9 mouse cellular contexts compared by ENCODE assay signal in the genomic region with DNA sequence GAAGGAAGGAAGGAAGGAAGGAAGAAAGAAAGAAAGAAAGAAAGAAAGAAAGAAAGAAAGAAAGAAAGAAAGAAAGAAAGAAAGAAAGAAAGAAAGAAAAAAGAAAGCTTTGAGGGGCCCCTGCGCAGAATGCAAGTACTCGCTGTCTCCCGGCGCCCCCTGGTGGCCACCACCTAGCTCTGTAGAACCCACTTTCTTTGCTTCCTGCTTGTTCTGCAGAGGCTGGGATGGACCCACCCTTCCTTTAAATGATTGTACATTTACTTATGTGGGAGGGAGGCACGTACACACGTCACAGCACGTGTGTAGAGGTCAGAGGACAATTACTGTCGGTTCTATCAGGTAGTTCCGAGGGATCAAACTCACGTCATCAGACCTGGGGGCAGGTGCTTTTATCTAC. TPM values are rescaled to one million over a fixed set of nuclear protein-coding genes. Genes with fewer than 3 reads are reported as not detected.
DNase-seq lines count a peak whose midpoint lies in the region; ATAC-seq and TF ChIP-seq lines count a peak whose summit lies in the region.
"Had no signal": no experiment of that assay in that cellular context is flagged by ENCODE, and none has a peak within 500 bp of the region (broad histone marks: within the 10 kb centered on the region; RNA-seq: fewer than 3 reads in every experiment).

No protein-coding gene starts in this region.

- TF ChIP-seq CTCF in MEL (IDR thresholded peaks at IDR 0.05 in 2 of 3, conservative IDR thresholded peaks at IDR 0.05 in 1 of 3; ENCODE audit: control insufficient read depth in 1 of 3, insufficient read depth in 1 of 3, low read depth in 2 of 3, low read length in 3 of 3, poor library complexity in 1 of 3, severe bottlenecking in 1 of 3), result peak; percentile 56 to 97 (median 78)
- peak; percentile 89 for TF ChIP-seq CTCF in brain, embryonic 14.5 days (IDR thresholded peaks at IDR 0.05; ENCODE audit: borderline replicate concordance, extremely low read depth, insufficient read depth, insufficient read length)

- no peak for TF ChIP-seq EP300 in MEL (IDR thresholded peaks at IDR 0.05; ENCODE audit: low read depth in 1 of 2, low read length in 2 of 2)

- H3K4me2 ChIP-seq in forebrain, embryonic 11.5 days (ENCODE audit: low read depth, low read length, severe bottlenecking), result no peak overlapping the region
- H3K4me2 ChIP-seq: limb, embryonic 15.5 days had no signal

- no peaks in the 10 kb centered on the region for H3K36me3 ChIP-seq in MEL (ENCODE audit: control insufficient read depth in 1 of 2, insufficient read depth in 2 of 2, low read length in 2 of 2)
- peaks cover 2% of the 10 kb centered on the region; the same call in 1 of the 2 replicates for H3K36me3 ChIP-seq in forebrain, embryonic 11.5 days (ENCODE audit: control insufficient read depth, insufficient read depth, low read length)
- H3K36me3 ChIP-seq in midbrain, embryonic 10.5 days, result peaks cover 31% of the 10 kb centered on the region

- peak; percentile 75 for TF ChIP-seq RAD21 in MEL (IDR thresholded peaks at IDR 0.05; ENCODE audit: low read depth, low read length)

- 12% methylated on average over 10 of the region's 10 CpGs for WGBS in forebrain, embryonic 11.5 days
- 16% methylated on average over 10 of the region's 10 CpGs for WGBS in midbrain, embryonic 10.5 days

- no peaks in the 10 kb centered on the region for H3K9me3 ChIP-seq in MEL (replicated peaks; ENCODE audit: insufficient read depth, low read length)
- H3K9me3 ChIP-seq in forebrain, embryonic 11.5 days (ENCODE audit: control insufficient read depth, low read length), result no peaks in the 10 kb centered on the region
- no peaks in the 10 kb centered on the region for H3K9me3 ChIP-seq in midbrain, embryonic 10.5 days (replicated peaks)
- H3K9me3 ChIP-seq: limb, embryonic 15.5 days had no signal

- H3K4me1 ChIP-seq in MEL (ENCODE audit: control insufficient read depth in 1 of 2, insufficient read depth in 2 of 2, low read length in 2 of 2), result no peaks in the 10 kb centered on the region
- no peaks in the 10 kb centered on the region for H3K4me1 ChIP-seq in forebrain, embryonic 11.5 days (replicated peaks; ENCODE audit: control insufficient read depth, insufficient read depth, low read length)
- peaks cover 14% of the 10 kb centered on the region for H3K4me1 ChIP-seq in midbrain, embryonic 10.5 days

- H3K27me3 ChIP-seq in MEL (ENCODE audit: control insufficient read depth in 1 of 2, insufficient read depth in 2 of 2, low read length in 2 of 2), result no peaks in the 10 kb centered on the region
- no peaks in the 10 kb centered on the region for H3K27me3 ChIP-seq in forebrain, embryonic 11.5 days (ENCODE audit: control insufficient read depth, insufficient read depth, low read length)
- peaks cover 4% of the 10 kb centered on the region; the same call in 1 of the 2 replicates for H3K27me3 ChIP-seq in midbrain, embryonic 10.5 days (ENCODE audit: low read depth, poor library complexity, severe bottlenecking)
- H3K27me3 ChIP-seq: limb, embryonic 15.5 days had no signal

- H3K9ac ChIP-seq in MEL (ENCODE audit: control insufficient read depth, low read depth, low read length, poor library complexity, severe bottlenecking), result 0 out of 2 replicates have a peak overlapping the region, but pooled peaks have one; percentile 0
- no peak overlapping the region for H3K9ac ChIP-seq in forebrain, embryonic 11.5 days (ENCODE audit: low read length)
- H3K9ac ChIP-seq: limb, embryonic 15.5 days had no signal

- no peak overlapping the region for H3K4me3 ChIP-seq in MEL (ENCODE audit: control insufficient read depth in 1 of 2, insufficient read depth in 1 of 2, low read depth in 2 of 2, low read length in 2 of 2)
- no peak overlapping the region for H3K4me3 ChIP-seq in forebrain, embryonic 11.5 days (ENCODE audit: low read depth, low read length)
- no peak overlapping the region for H3K4me3 ChIP-seq in midbrain, embryonic 10.5 days
- H3K4me3 ChIP-seq: limb, embryonic 15.5 days had no signal

- H3K79me2 ChIP-seq in MEL (ENCODE audit: control insufficient read depth, insufficient read depth, low read length, poor library complexity), result no peaks in the 10 kb centered on the region

- peak; percentile 86 for DNase-seq in MEL (ENCODE audit: low read depth, low spot score)
- DNase-seq in brain, embryonic 14.5 days (ENCODE audit: low read depth), result peak; percentile 85
- peak; percentile 89 for DNase-seq in forebrain, embryonic 11.5 days (ENCODE audit: low spot score)
- DNase-seq in layer of hippocampus, postnatal 36 days, result peak; percentile 57 to 66
- peak; percentile 77 for DNase-seq in midbrain, embryonic 10.5 days (ENCODE audit: low spot score)
- peak; percentile 94 for DNase-seq in right cerebral cortex, postnatal 4 days
- DNase-seq in urinary bladder, postnatal 36 days (ENCODE audit: low spot score in 2 of 2), result peak; percentile 62 to 75

- no peak for TF ChIP-seq POLR2A in MEL (IDR thresholded peaks at IDR 0.05; ENCODE audit: control insufficient read depth in 1 of 2, insufficient read depth in 1 of 2, low read depth in 1 of 2, low read length in 2 of 2, poor library complexity in 1 of 2)
- TF ChIP-seq POLR2A in brain, embryonic 14.5 days (IDR thresholded peaks at IDR 0.05; ENCODE audit: borderline replicate concordance, extremely low read depth, insufficient read depth, insufficient read length, poor library complexity, severe bottlenecking), result no peak

- peak; percentile 55; the same call in 1 of the 2 replicates for ATAC-seq in forebrain, embryonic 11.5 days (replicated peaks; ENCODE audit: low FRiP score)
- ATAC-seq in hematopoietic stem cell, adult 5-6 weeks (replicated peaks in 1 of 2; ENCODE audit: insufficient read depth in 1 of 2, low FRiP score in 2 of 2, low TSS enrichment in 1 of 2, low read depth in 1 of 2, poor library complexity in 2 of 2, severe bottlenecking in 2 of 2), result peak; percentile 65 to 78; a peak in 1 of 4 replicates

- no peak overlapping the region for H3K27ac ChIP-seq in MEL (ENCODE audit: control insufficient read depth, low read depth, low read length)
- H3K27ac ChIP-seq in forebrain, embryonic 11.5 days (ENCODE audit: low read depth, low read length), result no peak overlapping the region
- no peak overlapping the region for H3K27ac ChIP-seq in midbrain, embryonic 10.5 days (replicated peaks)
- H3K27ac ChIP-seq: limb, embryonic 15.5 days had no signal

TF ChIP-seq in MEL, 35 proteins besides CTCF, POLR2A, EP300 and RAD21:
- TF ChIP-seq ELF1 (IDR thresholded peaks at IDR 0.05; ENCODE audit: low read depth, low read length), result peak; percentile 44
- TF ChIP-seq JUND (IDR thresholded peaks at IDR 0.05; ENCODE audit: low read depth, low read length), result no peak
- TF ChIP-seq SMC3 (IDR thresholded peaks at IDR 0.05; ENCODE audit: low read depth, low read length), result peak; percentile 88
- TF ChIP-seq ZC3H11A (IDR thresholded peaks at IDR 0.05; ENCODE audit: low read depth, low read length), result peak; percentile 79
- TF ChIP-seq SIN3A (IDR thresholded peaks at IDR 0.05; ENCODE audit: low read length), result no peak
TF ChIP-seq in MEL: peak in this region for 3.

RNA-seq across cellular contexts. Expression of a gene that starts 23.2 kb away (rescaled TPM):
- 36.5 and 54.4 TPM in 2 replicates for total RNA-seq in MEL (2012; rRNA removed)
- polyA plus RNA-seq in MEL (2012; ENCODE audit: insufficient read depth in 1 of 2, insufficient read length in 2 of 2, low read depth in 1 of 2, low replicate concordance in 2 of 2, missing spikeins in 1 of 2), result 100 to 1,000 TPM in 1 of 2 experiments, 10 to 100 TPM in 1; 51.0 to 126 TPM
- polyA plus RNA-seq in brain, embryonic 14.5 days (2012; rRNA removed), result 35.1 and 36.6 TPM in 2 replicates
- polyA plus RNA-seq in forebrain, embryonic 11.5 days (2014; fragmentation: Nextera tagmentation; extraction: Ambion mirVana), result 29.4 and 29.9 TPM in 2 replicates
- 16.1 and 18.4 TPM in 2 replicates for total RNA-seq in hematopoietic stem cell, adult 5-6 weeks (2017)
- 10 to 100 TPM; 35.8 to 37.7 TPM for total RNA-seq in layer of hippocampus, postnatal 36 days (2021)
- 34.5 and 38.4 TPM in 2 replicates for polyA plus RNA-seq in midbrain, embryonic 10.5 days (2016; fragmentation: Nextera tagmentation; extraction: Ambion mirVana)

RNA-seq across cellular contexts. Expression of a gene that starts 35.9 kb away (rescaled TPM):
- total RNA-seq in MEL (2012; rRNA removed), result 0.69 and 0.96 TPM in 2 replicates
- 1 to 10 TPM in 1 of 2 experiments, not detected in 1; 1.9 TPM for polyA plus RNA-seq in MEL (2012; ENCODE audit: insufficient read depth in 1 of 2, insufficient read length in 2 of 2, low read depth in 1 of 2, low replicate concordance in 2 of 2, missing spikeins in 1 of 2)
- polyA plus RNA-seq in brain, embryonic 14.5 days (2012; rRNA removed), result 23.5 and 32.6 TPM in 2 replicates
- 9.9 and 10.0 TPM in 2 replicates for polyA plus RNA-seq in forebrain, embryonic 11.5 days (2014; fragmentation: Nextera tagmentation; extraction: Ambion mirVana)
- total RNA-seq in hematopoietic stem cell, adult 5-6 weeks (2017), result 4.9 and 9.8 TPM in 2 replicates
- total RNA-seq in layer of hippocampus, postnatal 36 days (2021), result 100 to 1,000 TPM; 151 to 168 TPM
- polyA plus RNA-seq in midbrain, embryonic 10.5 days (2016; fragmentation: Nextera tagmentation; extraction: Ambion mirVana), result 5.8 and 11.0 TPM in 2 replicates
